Mouse (Mus musculus): ENCODE measurements around the gene Clec2h. TPM values are rescaled to one million over a fixed set of nuclear protein-coding genes. Genes with fewer than 3 reads are reported as not detected.

Gene Clec2h
- not detected in 2 replicates for polyA plus RNA-seq (2012)

GRCm38 (mm10) chr6:128662206-128662605 lies at the start of gene Clec2h:
Clec2h (plus strand) TSS chr6:128662385.

DNA sequence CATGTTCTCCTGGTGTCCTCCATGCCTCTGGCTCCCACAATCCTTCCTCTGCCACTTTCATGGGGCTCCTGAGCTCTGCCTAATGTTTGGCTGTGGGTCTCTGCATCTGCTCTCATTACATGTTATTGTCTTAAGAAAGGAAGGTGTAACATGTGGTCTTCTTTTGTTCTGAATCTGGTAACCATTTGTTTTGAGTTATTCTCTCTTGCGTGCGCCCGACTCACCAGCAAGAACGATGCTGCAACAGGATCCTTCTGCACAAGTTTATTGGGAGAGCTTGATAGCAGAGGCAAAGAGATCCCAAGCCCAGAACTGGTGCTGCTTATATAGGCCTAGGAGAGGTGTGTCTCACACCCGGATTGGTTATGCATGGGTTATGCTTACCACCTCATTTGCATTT lies 38.8 kb upstream of the Clec2h start, which contains the start of gene Klrb1a:
TSS of gene Klrb1a (minus strand) at position 101 of the 400 bp plus-strand sequence.

DNA sequence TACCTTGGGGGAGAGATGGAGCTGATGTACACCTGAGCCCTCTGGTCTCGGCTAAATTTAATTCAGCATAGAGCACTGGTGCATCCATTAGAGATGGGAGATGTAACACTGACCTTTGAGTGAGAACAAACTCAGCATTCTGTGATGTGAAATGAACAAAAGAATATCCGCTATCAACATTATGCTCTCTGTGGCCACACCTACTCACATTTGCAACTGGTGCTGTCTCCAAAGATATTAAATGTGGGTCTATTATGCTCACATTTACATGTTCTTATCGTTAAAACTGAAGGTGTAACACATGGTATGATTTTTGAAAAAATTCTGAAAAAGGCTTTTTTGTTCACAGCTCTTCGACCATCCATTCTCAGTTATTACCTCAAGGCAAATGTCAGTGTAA lies 60.8 kb downstream of the Clec2h start, which contains the start of gene Klrb1:
TSS of gene Klrb1 (minus strand) at position 101 of the 400 bp plus-strand sequence.

Other genes starting within 250 kb of the Clec2h start
- gene Itfg2, start 237.5 kb upstream of the Clec2h start, polyA plus RNA-seq (2012) = 22.6 and 23.1 TPM in 2 replicates
- gene Fkbp4, start 223.7 kb upstream of the Clec2h start, polyA plus RNA-seq (2012) = 344 and 389 TPM in 2 replicates
- gene Pzp, start 135.7 kb upstream of the Clec2h start, polyA plus RNA-seq (2012) = not detected in 2 replicates
- not detected in 2 replicates for gene A2ml1, start 80.8 kb upstream of the Clec2h start, polyA plus RNA-seq (2012)
- not detected in 2 replicates for gene Klrb1a, start 38.9 kb upstream of the Clec2h start, polyA plus RNA-seq (2012)
- gene Klrb1, start 60.7 kb downstream of the Clec2h start, polyA plus RNA-seq (2012) = not detected in 2 replicates
- gene Klrb1c, start 126.8 kb downstream of the Clec2h start, polyA plus RNA-seq (2012) = 0.11 TPM in 1 of 2 replicates, not detected in the other
- gene Gm44511, start 163.9 kb downstream of the Clec2h start, polyA plus RNA-seq (2012) = 0.17 and 0.31 TPM in 2 replicates
- gene Klrb1b, start 163.9 kb downstream of the Clec2h start, polyA plus RNA-seq (2012) = not detected in 2 replicates
- gene Clec2i, start 225.2 kb downstream of the Clec2h start, polyA plus RNA-seq (2012) = 0.35 and 0.40 TPM in 2 replicates
- 6.7 and 10.4 TPM in 2 replicates for gene BC035044, start 228.7 kb downstream of the Clec2h start, polyA plus RNA-seq (2012)